Mouse (Mus musculus): ENCODE measurements around the gene Osbpl8.
A peak's percentile ranks its signal among the peaks of the same experiment; 100 is the strongest.

Osbpl8 gene

GRCm38 (mm10) chr10:111235289-111235570 is 70.7 kb downstream of the Osbpl8 start:
- DNase-seq (ENCODE audit: low spot score) = no peak

- no peak for DNase-seq (ENCODE audit: low spot score)
Observed at GRCm38 (mm10) chr10:111237434-111237833, 72.9 kb downstream of the Osbpl8 start.

- DNase-seq (ENCODE audit: low spot score) = no peak
Observed at GRCm38 (mm10) chr10:111242677-111243076, 78.1 kb downstream of the Osbpl8 start.

- no peak for DNase-seq (ENCODE audit: low spot score)
Observed at GRCm38 (mm10) chr10:111247609-111248008, 83.1 kb downstream of the Osbpl8 start.

- DNase-seq (ENCODE audit: low spot score) = no peak
Observed at GRCm38 (mm10) chr10:111248177-111248576, 83.6 kb downstream of the Osbpl8 start.

- DNase-seq (ENCODE audit: low spot score) = no peak
Observed at GRCm38 (mm10) chr10:111250192-111250591, 85.6 kb downstream of the Osbpl8 start.

GRCm38 (mm10) chr10:111251666-111252065 is 87.1 kb downstream of the Osbpl8 start:
- DNase-seq (ENCODE audit: low spot score) = no peak

GRCm38 (mm10) chr10:111255228-111255627 is 90.7 kb downstream of the Osbpl8 start:
- no peak for DNase-seq (ENCODE audit: low spot score)

GRCm38 (mm10) chr10:111256156-111256555 is 91.6 kb downstream of the Osbpl8 start:
- no peak for DNase-seq (ENCODE audit: low spot score)

- no peak for DNase-seq (ENCODE audit: low spot score)
Observed at GRCm38 (mm10) chr10:111257358-111257757, 92.8 kb downstream of the Osbpl8 start.

- DNase-seq (ENCODE audit: low spot score) = no peak
Observed at GRCm38 (mm10) chr10:111258256-111258655, 93.7 kb downstream of the Osbpl8 start.

GRCm38 (mm10) chr10:111271687-111272086 is 107.1 kb downstream of the Osbpl8 start:
- no peak for DNase-seq (ENCODE audit: low spot score)

GRCm38 (mm10) chr10:111272905-111273304 is 108.4 kb downstream of the Osbpl8 start:
- DNase-seq (ENCODE audit: low spot score) = no peak

- peak; percentile 45 for DNase-seq (ENCODE audit: low spot score)
Observed at GRCm38 (mm10) chr10:111273463-111274088, 109.0 kb downstream of the Osbpl8 start.

GRCm38 (mm10) chr10:111275822-111276221 is 111.3 kb downstream of the Osbpl8 start:
- no peak for DNase-seq (ENCODE audit: low spot score)

- DNase-seq (ENCODE audit: low spot score) = no peak
Observed at GRCm38 (mm10) chr10:111297631-111298030, 133.1 kb downstream of the Osbpl8 start.

- peak; percentile 99 for DNase-seq (ENCODE audit: low spot score)
Observed at GRCm38 (mm10) chr10:111298140-111299098, 133.9 kb downstream of the Osbpl8 start, which contains the start of gene Bbs10. TSS of gene Bbs10 (plus strand) at chr10:111298679.

- DNase-seq (ENCODE audit: low spot score) = no peak
Observed at GRCm38 (mm10) chr10:111299591-111299990, 135.0 kb downstream of the Osbpl8 start.

- no peak for DNase-seq (ENCODE audit: low spot score)
Observed at GRCm38 (mm10) chr10:111301041-111301440, 136.5 kb downstream of the Osbpl8 start.

GRCm38 (mm10) chr10:111302486-111302885 is 137.9 kb downstream of the Osbpl8 start:
- DNase-seq (ENCODE audit: low spot score) = no peak

GRCm38 (mm10) chr10:111308850-111309501 is 144.4 kb downstream of the Osbpl8 start:
- no peak for DNase-seq (ENCODE audit: low spot score)

GRCm38 (mm10) chr10:111313282-111313681 is 148.7 kb downstream of the Osbpl8 start:
- peak; percentile 20 for DNase-seq (ENCODE audit: low spot score)
